Mouse (Mus musculus): Measurements from ENCODE around the gene Btg2. TPM values are rescaled to one million over a fixed set of nuclear protein-coding genes. Genes with fewer than 3 reads are reported as not detected.

Gene Btg2
- total RNA-seq, 1 experiment from 2014 or later = 605 TPM

GRCm38 (mm10) chr1:134082987-134083516 lies 4.1 kb upstream of the Btg2 start:
- no peak for ATAC-seq (ENCODE audit: extremely low read depth, insufficient number of reproducible peaks, low FRiP score, poor library complexity, severe bottlenecking)

DNA sequence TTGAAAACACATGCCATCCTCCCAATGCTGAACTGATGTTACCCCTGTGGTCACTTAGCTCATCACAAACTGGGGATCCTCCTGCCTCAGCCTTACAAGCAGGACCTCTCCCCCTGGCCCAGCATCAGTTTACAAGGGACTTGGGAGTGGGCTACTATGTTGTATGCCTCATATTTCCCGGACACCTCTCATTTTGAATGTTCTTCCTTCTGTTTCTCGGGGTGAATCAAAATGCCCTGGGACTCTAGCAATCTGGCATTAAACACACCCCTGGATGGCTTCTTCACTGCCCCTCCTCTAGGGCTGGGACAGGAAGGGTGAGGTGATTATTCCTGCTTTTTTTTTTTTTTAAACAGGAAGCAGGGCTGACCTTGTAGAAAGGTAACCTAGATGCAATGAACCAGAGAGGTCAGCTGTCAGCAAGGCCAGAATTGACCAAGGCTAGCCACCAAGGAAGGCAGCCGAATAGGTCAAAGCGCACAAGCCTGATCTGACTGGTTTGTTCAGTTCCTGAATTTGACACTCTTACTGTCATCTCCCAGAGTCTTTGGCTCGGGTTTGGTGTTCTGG lies 2.0 kb upstream of the Btg2 start:
- no peak for ATAC-seq (ENCODE audit: extremely low read depth, insufficient number of reproducible peaks, low FRiP score, poor library complexity, severe bottlenecking)

DNA sequence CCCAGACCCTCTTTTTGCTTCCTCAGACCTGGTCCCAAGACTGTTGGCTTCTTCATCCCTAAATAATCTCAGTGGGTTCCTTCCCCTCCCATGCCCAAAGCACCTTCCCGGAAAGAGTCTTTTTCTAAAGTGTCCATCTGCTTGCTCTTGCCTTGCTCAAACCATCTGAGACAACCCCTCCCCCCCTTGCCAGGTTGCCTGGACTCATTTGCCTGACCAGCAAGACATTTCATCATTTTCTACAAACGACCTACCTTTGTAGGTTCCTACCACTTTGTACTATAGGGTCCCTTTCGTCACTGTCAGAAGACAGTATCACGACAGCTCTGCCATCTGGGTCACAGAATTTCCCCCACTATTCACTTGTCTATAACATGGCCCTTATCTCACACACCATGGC lies 1.5 kb upstream of the Btg2 start:
- ATAC-seq (ENCODE audit: extremely low read depth, insufficient number of reproducible peaks, low FRiP score, poor library complexity, severe bottlenecking) = no peak

GRCm38 (mm10) chr1:134079477-134080163 lies 700 bp upstream of the Btg2 start:
- no peak for ATAC-seq (ENCODE audit: extremely low read depth, insufficient number of reproducible peaks, low FRiP score, poor library complexity, severe bottlenecking)

DNA sequence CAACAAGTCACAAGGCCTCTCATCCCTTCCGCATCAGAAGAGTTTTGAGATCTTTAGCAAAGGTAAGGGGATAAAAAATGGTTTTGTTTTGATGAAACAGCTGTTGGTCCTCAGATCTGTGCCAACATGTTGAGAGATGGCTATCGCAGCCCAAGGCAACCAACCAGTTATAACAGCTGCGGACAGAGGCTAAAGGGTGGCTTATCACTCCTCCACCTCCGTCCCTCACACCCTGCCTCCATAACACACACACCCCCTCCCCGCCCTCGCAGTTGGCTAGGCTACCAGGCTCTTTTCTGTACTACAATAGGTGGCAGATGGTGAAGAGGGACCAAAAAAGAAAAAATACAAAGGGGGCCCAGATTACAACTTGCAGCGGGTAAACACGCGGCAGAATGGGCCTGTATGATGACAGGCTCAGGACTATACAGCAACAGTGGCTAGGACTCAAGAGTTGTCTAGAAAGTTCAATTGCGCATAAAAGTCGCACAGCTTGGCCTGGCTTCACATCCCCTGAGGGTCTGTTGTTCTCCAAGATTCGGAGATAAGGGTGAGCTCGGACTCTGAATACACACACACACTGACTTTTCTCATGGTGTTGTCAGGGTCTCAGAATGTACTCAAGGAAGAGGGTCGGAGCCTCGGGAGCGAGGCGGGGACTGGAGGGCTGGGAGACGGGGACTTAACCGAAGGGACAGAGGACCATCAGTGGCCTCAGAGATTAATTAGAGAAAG lies 692 bp downstream of the Btg2 start:
- no peak for ATAC-seq (ENCODE audit: extremely low read depth, insufficient number of reproducible peaks, low FRiP score, poor library complexity, severe bottlenecking)

DNA sequence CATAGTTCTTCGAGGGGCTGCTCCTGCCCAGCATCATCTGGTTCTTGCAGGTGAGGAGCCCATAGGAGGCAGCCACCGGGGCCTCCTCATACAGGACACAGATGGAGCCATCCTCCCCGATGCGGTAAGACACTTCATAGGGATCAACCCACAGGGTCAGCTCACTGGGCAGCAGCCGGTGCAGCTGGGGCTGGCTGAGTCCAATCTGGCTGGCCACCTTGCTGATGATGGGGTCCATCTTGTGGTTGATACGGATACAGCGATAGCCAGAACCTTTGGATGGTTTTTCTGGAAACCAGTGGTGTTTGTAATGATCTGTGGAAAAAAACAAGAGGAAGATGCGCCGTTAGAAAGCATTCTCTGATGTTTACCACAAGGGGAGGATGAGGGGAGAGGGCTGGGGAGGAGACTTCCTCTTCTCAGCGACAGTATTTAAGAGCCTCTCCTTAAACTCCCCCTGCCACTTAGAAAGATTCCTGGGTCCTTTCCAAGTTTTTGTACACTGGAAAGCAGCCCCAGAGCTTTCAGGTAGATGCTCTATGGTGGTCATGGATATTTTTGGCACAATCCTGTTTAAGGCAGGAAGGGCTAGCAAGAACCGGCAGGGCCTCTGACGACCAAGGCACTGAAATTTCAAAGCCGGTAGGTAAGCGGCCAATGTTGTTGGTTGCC lies 1.4 kb downstream of the Btg2 start:
- ATAC-seq (ENCODE audit: extremely low read depth, insufficient number of reproducible peaks, low FRiP score, poor library complexity, severe bottlenecking) = peak; percentile 6; the same call in 1 of the 2 replicates

DNA sequence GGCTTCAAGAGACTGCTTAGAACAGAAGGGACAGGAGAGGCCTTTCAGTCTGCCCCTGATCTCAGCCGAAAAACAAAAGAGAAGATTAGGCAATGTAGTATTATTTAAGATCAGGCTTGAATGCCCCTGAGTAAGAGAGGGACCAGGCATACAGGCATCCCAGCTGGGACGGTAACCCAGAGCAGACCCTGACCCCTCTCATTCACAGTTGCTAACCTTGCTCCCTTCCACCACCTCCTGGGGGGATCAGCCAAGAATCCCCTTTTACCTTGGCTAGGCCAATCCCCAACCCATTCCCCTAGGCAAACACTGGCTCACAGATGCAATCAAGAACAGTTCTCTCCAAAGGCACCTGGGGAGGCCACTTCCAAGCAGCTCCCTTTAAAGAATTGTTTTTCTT lies 2.1 kb downstream of the Btg2 start:
- no peak for ATAC-seq (ENCODE audit: extremely low read depth, insufficient number of reproducible peaks, low FRiP score, poor library complexity, severe bottlenecking)

GRCm38 (mm10) chr1:134075532-134075931 lies 3.4 kb downstream of the Btg2 start:
- no peak for ATAC-seq (ENCODE audit: extremely low read depth, insufficient number of reproducible peaks, low FRiP score, poor library complexity, severe bottlenecking)

DNA sequence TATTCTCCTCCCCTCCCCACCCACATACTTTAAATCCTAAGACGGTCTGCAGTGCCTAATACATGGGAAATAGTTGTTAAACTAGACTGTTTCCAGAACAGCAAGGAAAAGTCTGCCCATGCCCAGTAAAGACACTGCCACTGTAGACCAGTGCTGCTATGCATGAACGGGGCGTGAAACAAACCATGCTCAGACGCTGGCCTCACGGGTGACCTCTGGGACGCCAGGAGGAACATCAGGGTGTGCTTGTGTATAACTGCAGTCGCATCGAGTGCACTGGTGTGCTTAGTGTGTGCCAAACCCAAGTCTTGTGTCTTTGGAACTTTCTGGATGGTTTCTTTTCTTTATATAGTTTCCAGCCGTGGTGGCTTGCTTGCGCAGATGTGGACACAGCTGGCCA lies 4.3 kb downstream of the Btg2 start:
- no peak for ATAC-seq (ENCODE audit: extremely low read depth, insufficient number of reproducible peaks, low FRiP score, poor library complexity, severe bottlenecking)

GRCm38 (mm10) chr1:134074184-134074583 lies 4.7 kb downstream of the Btg2 start:
- ATAC-seq (ENCODE audit: extremely low read depth, insufficient number of reproducible peaks, low FRiP score, poor library complexity, severe bottlenecking) = no peak

- no peak for ATAC-seq (ENCODE audit: extremely low read depth, insufficient number of reproducible peaks, low FRiP score, poor library complexity, severe bottlenecking)
These were observed 5.3 kb downstream of the Btg2 start for GRCm38 (mm10) chr1:134073658-134074057.

DNA sequence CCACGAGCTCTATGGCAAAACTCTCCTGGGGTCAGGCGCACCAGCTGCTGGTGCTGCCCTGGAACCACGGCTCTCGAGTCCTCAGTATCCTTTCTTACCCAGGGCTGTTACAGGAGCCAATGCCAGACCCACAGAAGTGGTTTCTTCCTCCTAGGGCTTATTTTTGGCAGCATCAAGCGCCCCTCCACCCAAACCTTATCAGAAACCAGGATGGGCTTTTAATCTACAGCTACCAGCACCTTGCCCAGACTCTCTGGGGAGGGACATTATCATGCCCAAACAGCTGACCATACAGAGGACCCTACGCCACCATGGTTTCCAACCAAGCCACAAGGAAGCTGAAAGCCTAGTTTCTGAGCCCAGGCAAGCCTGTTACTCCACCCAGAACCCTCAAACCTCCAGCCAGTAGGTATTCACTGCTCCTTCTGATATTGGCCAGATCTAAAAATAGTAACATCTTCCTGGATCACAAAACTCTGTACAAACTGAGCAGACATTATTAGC lies 5.8 kb downstream of the Btg2 start:
- no peak for ATAC-seq (ENCODE audit: extremely low read depth, insufficient number of reproducible peaks, low FRiP score, poor library complexity, severe bottlenecking)

- ATAC-seq (ENCODE audit: extremely low read depth, insufficient number of reproducible peaks, low FRiP score, poor library complexity, severe bottlenecking) = no peak
These were observed 7.4 kb downstream of the Btg2 start for GRCm38 (mm10) chr1:134071411-134072018.

- ATAC-seq (ENCODE audit: extremely low read depth, insufficient number of reproducible peaks, low FRiP score, poor library complexity, severe bottlenecking) = no peak
These were observed 8.7 kb downstream of the Btg2 start for GRCm38 (mm10) chr1:134070099-134070669.

DNA sequence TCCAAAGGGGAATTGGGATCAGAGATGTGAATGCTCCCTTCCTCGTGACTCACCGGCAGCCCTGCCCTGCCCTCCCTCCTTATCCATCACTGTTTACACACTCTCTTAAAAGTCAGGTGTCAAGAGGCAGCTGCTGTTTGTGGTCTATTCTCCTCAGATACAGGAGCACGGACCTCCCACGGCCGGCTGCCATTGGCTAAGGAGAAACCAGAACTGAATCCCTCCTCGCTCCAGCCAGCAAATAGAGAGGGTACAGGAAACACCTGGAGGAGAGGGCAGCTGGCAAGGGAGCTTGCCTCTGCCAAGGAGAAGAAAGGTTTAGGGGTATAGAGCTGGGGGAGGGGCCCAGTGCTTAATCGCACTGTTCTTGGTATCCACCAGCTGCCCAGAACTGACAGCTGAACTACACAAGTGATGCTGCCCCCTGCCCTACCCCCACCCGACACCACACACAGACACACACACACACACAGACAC lies 11.7 kb downstream of the Btg2 start:
- peak; percentile 13; the same call in 1 of the 2 replicates for ATAC-seq (ENCODE audit: extremely low read depth, insufficient number of reproducible peaks, low FRiP score, poor library complexity, severe bottlenecking)

GRCm38 (mm10) chr1:134066554-134066953 lies 12.4 kb downstream of the Btg2 start:
- ATAC-seq (ENCODE audit: extremely low read depth, insufficient number of reproducible peaks, low FRiP score, poor library complexity, severe bottlenecking) = no peak

DNA sequence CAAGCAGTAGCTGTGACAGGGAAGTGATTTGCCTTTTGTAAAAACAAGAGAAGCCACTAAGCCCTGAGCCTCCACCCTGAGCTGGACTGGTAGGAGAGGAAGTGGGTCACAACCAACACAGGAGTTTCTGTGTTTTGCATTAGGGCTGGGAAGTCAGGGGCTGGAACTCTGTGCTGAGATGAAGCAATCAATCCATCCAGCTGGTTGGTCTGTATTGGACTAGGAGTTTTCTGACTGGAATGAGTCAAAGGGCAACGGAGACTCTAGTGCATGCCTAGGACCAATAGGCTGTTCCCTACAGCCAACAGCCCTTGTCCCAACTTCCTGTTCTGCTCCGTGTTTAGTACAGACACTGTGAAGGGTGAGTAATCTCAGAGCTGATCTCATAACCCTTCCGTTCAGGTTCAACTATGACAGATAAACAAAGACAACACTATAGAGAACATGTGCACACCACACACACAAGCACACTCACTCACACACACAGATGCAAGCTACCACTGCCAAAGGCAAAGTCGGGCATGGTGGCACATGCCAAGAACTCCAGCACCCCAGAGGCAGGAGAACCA lies 13.6 kb downstream of the Btg2 start:
- peak; percentile 37 for ATAC-seq (ENCODE audit: extremely low read depth, insufficient number of reproducible peaks, low FRiP score, poor library complexity, severe bottlenecking)

GRCm38 (mm10) chr1:134064296-134064831 lies 14.6 kb downstream of the Btg2 start:
- no peak for ATAC-seq (ENCODE audit: extremely low read depth, insufficient number of reproducible peaks, low FRiP score, poor library complexity, severe bottlenecking)
